Mouse (Mus musculus) spleen, postnatal 36 days (tissue): Measurements from ENCODE around the gene Ubap1.

Experiments
- DNase-seq, 2 experiments: peaks; one replicate each; pipeline ENCODE4 v3.0.0; 2022; ENCODE audit warnings: low spot score in 2 of 2, mixed read lengths in 1 of 2

Gene Ubap1

DNA sequence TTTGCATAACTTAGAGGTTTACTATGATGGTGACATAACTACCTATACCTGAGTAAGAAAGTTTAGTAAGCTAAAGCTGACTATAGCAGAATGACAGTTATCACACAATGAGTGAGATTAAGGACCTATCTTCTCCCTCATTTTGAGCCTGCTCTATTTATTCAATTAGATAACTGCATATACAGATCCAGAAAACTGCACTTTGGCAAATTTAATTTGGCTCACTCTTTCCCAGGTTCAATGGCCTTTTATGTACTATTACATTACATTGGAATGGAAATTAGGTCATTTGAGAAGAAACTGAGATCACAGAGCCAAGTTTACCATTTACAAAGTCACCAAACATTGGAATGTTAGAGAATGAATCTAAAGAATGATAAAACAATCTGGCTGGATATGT lies 68.2 kb downstream of the Ubap1 start:
- no peak for DNase-seq

DNA sequence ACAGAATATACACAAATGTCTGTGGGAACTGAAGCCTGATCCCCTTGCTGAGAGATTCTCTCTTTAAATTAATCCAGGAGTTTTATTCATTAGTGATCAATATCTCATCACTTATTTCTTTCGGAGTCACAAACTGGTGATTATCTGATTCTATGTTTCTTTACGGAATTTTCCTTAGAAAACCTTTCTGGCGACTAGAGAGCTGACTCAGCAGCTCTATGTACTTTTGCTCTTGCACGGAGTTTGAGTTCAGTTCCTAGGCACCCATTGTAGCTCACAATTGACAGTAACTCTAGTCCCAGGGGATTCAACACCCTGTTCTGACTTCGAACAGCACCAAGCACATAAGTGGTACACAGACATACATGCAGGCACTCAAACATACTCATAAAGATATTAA lies 90.1 kb downstream of the Ubap1 start:
- no peak for DNase-seq
